Mouse (Mus musculus) thymus, postnatal 0 days (tissue): ENCODE data around the gene Pnpla2. TPM values are rescaled to one million over a fixed set of nuclear protein-coding genes. Genes with fewer than 3 reads are reported as not detected.
A peak's percentile ranks its signal among the peaks of the same experiment; 100 is the strongest.
"Not testable (repeated sequence)": the region's sequence is repeated elsewhere in the genome, so short reads cannot be mapped to it uniquely, and the experiment has no call there.

Source experiments
- DNase-seq: peaks from one replicate; pipeline ENCODE4 v3.0.0-alpha.2; 2015; ENCODE audit warnings: low spot score
- polyA plus RNA-seq: library from polyadenylated mRNA; unstranded; fragments of >200 nt; fragmentation: Nextera tagmentation; extraction: Ambion mirVana; gene quantifications from 2 replicates; pipeline ENCODE4 v1.2.1, GENCODE M21; 2015

Gene Pnpla2
- polyA plus RNA-seq, 1 experiment from 2014 or later, result 50.5 TPM

DNA sequence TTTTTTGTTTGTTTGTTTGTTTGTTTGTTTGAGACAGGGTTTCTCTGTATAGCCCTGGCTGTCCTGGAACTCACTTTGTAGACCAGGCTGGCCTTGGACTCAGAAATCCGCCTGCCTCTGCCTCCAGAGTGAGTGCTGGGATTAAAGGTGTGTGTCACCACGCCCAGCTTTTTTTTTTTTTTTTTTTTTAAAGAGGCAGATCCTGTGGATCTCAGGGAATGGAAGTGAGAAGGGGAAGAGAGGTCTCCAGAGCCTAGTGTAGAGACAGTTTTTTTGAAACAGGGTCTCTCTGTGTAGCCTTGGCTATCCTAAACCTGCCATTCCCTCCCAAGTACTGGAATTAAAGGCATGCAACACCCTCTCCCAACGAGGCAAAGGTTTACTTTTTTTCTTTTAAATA, 8.6 kb upstream of the Pnpla2 start:
- DNase-seq, result not testable (repeated sequence)

GRCm38 (mm10) chr7:141447110-141447991, 7.6 kb upstream of the Pnpla2 start, which contains the start of gene Rplp2:
Gene Rplp2 (plus strand): TSS chr7:141447370.
- peak; percentile 94 for DNase-seq

- no peak for DNase-seq
These were observed 3.1 kb upstream of the Pnpla2 start for GRCm38 (mm10) chr7:141451928-141452327.

DNA sequence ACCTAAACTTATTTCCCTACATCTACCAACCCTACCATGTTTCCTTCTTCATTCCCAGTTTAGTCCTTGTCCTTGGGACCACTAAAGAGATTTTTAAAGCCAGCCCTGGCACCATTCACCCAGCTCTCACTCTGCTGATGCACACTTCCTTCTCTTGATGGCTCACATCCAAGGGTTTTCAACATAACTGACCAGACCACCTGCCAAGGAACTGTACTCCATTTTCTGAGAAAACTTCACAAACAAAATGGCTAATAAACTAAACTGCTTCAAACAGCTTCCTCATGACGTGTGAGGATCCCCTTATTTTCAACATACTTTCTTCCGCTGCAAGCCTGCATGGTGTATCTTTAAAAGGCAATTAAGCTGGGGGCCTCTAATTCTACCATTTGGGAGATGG, 1.4 kb upstream of the Pnpla2 start:
- no peak for DNase-seq

- peak; percentile 43 for DNase-seq
These were observed 764 bp downstream of the Pnpla2 start for GRCm38 (mm10) chr7:141455610-141456314.

DNA sequence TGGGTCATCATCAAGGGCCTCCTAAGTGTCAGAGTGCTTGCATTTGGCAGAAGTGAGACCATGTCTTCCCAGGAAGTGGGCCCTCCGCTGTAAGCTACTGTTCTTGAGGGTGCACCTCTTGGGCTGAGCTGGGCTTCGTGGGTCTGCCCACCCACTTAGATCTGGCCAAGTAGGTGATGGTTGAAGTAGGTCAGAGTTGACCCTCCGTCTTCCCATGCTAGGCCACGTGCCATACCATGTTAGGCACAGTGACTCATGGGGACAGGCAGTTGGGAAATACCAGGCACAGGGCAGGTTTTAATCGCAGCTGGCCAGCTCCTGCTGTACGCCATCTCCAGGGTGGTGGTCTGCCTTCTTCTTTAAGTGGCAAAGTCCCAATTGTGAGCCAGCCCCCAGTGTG, 1.7 kb downstream of the Pnpla2 start:
- DNase-seq, result no peak

GRCm38 (mm10) chr7:141457236-141457635, 2.2 kb downstream of the Pnpla2 start:
- DNase-seq, result no peak

- DNase-seq, result peak; percentile 40
These were observed 3.1 kb downstream of the Pnpla2 start for GRCm38 (mm10) chr7:141457986-141458660.

GRCm38 (mm10) chr7:141458661-141459060, 3.7 kb downstream of the Pnpla2 start:
- no peak for DNase-seq

- DNase-seq, result no peak
These were observed 4.3 kb downstream of the Pnpla2 start for GRCm38 (mm10) chr7:141459301-141459711.

DNA sequence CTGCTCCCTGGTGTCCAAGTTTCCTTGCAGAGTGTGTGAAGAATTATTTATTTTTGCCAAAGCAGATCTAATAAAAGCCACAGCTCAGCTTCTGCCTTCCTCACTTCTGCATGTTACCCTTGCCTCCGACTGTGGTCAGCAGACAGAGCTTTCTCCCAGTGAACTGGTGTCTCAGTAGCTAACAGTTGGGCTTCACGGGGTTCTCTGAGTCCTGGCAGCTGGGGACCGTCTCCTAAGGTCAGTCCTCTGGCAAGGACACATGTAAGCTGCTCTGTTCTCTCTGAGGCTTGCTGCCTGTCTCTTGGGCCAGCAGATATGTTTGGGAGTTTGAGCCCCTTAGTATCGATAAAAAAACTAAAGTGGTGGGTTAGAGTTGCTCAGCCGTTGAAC, 5.0 kb downstream of the Pnpla2 start:
- DNase-seq, result no peak

GRCm38 (mm10) chr7:141460391-141461113, 5.6 kb downstream of the Pnpla2 start, which contains the start of gene Cracr2b:
Gene Cracr2b (plus strand): TSS chr7:141461094.
- no peak for DNase-seq

- peak; percentile 18 for DNase-seq
These were observed 6.7 kb downstream of the Pnpla2 start for GRCm38 (mm10) chr7:141461521-141462332.

GRCm38 (mm10) chr7:141462333-141462821, 7.4 kb downstream of the Pnpla2 start:
- no peak for DNase-seq

DNA sequence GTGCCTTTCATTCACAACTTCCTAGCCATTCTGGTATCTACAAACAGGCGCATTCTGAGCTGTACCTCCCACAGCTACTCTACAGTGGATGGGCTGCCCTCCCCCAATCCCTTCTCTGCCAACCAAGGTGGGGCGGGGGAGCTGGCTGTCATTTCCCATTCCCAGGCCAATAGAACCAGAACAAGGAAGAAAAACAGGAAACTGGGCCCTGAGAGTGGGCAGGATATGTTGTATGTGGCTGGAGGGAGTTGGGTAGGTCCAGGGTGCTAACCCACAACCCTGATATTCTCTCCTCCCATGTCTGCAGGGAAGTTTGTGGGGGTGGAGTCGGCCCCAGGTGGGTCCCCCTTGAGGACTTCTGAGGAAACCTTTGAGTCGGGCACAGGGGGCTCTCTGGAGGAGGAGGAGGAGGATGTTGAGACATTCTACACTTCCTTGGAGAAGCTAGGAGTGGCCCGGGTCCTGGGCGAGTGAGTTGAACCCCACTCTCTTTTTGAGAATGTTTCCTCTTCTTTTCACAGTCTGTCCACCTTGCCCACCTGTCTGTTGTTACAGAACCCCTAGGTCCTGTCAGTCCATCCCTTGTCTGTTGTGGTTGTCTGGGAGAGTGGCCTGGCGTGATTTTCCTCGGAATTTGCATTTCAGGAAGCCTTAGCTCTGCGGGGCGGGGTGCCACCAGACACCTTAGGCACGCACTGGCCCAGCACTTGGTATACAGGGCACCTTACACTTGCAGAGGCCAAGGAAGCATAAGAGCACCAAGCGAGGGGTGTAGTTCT, 9.0 kb downstream of the Pnpla2 start:
- no peak for DNase-seq

DNA sequence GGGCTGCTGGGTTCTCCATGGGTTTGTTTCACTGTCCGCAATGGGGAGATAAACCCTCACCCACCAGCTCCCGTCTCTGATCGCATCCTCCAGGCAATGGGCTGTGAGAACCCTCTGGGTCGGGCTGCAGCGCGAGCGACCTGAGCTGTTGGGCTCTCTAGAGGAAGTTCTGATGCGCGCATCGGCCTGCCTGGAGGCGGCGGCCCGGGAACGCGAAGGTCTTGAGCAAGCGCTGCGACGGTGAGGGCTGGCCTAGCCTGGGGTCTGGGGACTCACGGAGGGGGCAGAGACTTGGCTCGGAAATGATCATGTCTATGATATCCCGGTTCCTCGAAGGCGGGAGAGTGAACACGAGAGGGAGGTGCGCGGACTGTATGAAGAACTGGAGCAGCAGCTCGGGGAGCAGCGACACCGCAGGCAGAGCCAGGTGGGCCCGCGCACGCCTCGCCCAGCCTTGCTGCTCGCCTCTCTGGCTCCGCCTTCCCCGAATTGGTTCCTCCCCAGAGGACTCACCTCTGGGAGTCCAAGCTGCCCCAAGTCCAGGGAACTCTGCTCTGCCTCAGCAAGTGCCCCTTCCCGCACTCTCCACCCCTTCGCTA, 9.7 kb downstream of the Pnpla2 start:
- DNase-seq, result no peak

GRCm38 (mm10) chr7:141465388-141466044, 10.5 kb downstream of the Pnpla2 start:
- DNase-seq, result no peak

GRCm38 (mm10) chr7:141466045-141466394, 11.0 kb downstream of the Pnpla2 start:
- no peak for DNase-seq
